ENCODE assay signal across 1 mouse cellular context in the genomic region with DNA sequence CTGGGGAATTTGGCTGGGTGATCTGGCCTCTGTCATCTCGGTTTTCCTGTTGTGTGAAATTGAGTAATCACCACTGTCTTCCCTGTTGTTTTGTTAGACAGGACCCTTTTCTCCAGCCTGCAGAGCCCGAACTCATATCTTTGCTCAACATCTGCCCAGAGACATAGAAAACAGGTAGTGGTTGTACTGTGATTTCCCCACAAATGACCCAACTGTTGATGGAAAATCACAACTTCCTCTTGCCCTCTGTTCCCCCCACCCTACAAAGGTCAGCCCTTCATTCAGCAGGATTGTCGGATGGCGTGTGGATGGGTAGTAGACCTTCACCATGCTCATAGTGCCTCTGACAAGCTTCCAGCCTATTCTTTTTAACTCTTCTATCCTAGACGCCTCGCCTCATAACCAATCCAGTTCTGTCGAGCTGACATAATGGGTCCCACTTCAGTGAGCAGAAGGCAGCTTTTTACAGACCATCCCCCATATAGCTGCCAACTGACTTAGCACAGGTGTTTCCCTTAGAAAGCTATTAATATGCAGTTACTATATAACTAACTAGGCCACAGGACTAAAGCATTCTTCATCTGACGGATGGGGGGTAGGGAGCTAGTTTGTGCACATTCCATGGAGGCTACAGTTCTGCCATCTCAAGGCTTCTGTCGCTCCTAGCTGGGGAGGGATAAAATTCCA.
TF ChIP-seq lines count a peak whose summit lies in the region.

No protein-coding gene starts in this region.

TF ChIP-seq in CH12.LX, 34 proteins besides CTCF, POLR2A, EP300 and RAD21 (continued from another document):
- TF ChIP-seq UBTF (IDR thresholded peaks at IDR 0.05; ENCODE audit: low read depth, low read length) (no peak), MAX (IDR thresholded peaks at IDR 0.05; ENCODE audit: low read length) (0 out of 2 replicates have a peak, but pooled peaks have one; percentile 68), PAX5 (IDR thresholded peaks at IDR 0.05; ENCODE audit: low read length) (no peak), TBP (conservative IDR thresholded peaks at IDR 0.05; ENCODE audit: low read depth, low read length) (peak; percentile 71), MYC (IDR thresholded peaks at IDR 0.05; ENCODE audit: low read depth, low read length) (0 out of 2 replicates have a peak, but pooled peaks have one; percentile 42), MXI1 (IDR thresholded peaks at IDR 0.05; ENCODE audit: low read depth, low read length) (peak; percentile 77), USF1 (IDR thresholded peaks at IDR 0.05; ENCODE audit: low read depth, low read length) (no peak), POLR2AphosphoS2 (IDR thresholded peaks at IDR 0.05; ENCODE audit: low read depth, low read length) (peak; percentile 42; the same call in 1 of the 2 replicates), E2F4 (IDR thresholded peaks at IDR 0.05; ENCODE audit: insufficient replicate concordance, low read depth, low read length) (no peak), KAT2A (IDR thresholded peaks at IDR 0.05; ENCODE audit: insufficient replicate concordance, low read length) (no peak), ETS1 (conservative IDR thresholded peaks at IDR 0.05; ENCODE audit: low read depth, low read length) (peak; percentile 76), MEF2A (IDR thresholded peaks at IDR 0.05; ENCODE audit: borderline replicate concordance, low read depth, low read length) (peak; percentile 68; the same call in 1 of the 2 replicates), BHLHE40 (IDR thresholded peaks at IDR 0.05; ENCODE audit: low read depth, low read length) (peak; percentile 52)
